Mouse (Mus musculus): Measurements from ENCODE around the gene Tada2b. TPM values are rescaled to one million over a fixed set of nuclear protein-coding genes. Genes with fewer than 3 reads are reported as not detected.

Tada2b gene
- total and polyA plus RNA-seq, 3 experiments, result 9.6 to 24.9 TPM; not detected in 1

GRCm38 (mm10) chr5:36523219-36523703, 39.2 kb upstream of the Tada2b start (continued):
- TF ChIP-seq POLR2AphosphoS2 (IDR thresholded peaks at IDR 0.05; ENCODE audit: low read length), result no peak
- 0 out of 2 replicates have a peak, but pooled peaks have one; percentile 26 for TF ChIP-seq JUND (IDR thresholded peaks at IDR 0.05; ENCODE audit: low read depth, low read length)
- no peak for TF ChIP-seq CHD2 (IDR thresholded peaks at IDR 0.05; ENCODE audit: low read length)
- TF ChIP-seq CTCF (IDR thresholded peaks at IDR 0.05 in 2 of 3, conservative IDR thresholded peaks at IDR 0.05 in 1 of 3; ENCODE audit: control insufficient read depth in 1 of 3, insufficient read depth in 1 of 3, low read depth in 2 of 3, low read length in 3 of 3, poor library complexity in 1 of 3, severe bottlenecking in 1 of 3), result no peak
- 0 out of 2 replicates have a peak, but pooled peaks have one; percentile 45 for TF ChIP-seq RCOR1 (IDR thresholded peaks at IDR 0.05; ENCODE audit: low read depth, low read length)
- TF ChIP-seq SMC3 (IDR thresholded peaks at IDR 0.05; ENCODE audit: low read depth, low read length), result no peak
- no peak for TF ChIP-seq UBTF (IDR thresholded peaks at IDR 0.05; ENCODE audit: borderline replicate concordance, insufficient read depth, low read depth, low read length)
- no peak for TF ChIP-seq USF2 (IDR thresholded peaks at IDR 0.05; ENCODE audit: borderline replicate concordance in 1 of 2, insufficient read depth in 1 of 2, low read depth in 1 of 2, low read length in 2 of 2)
- peak; percentile 59 for TF ChIP-seq MAX (IDR thresholded peaks at IDR 0.05; ENCODE audit: low read length)
- no peak; the same call in 1 of the 2 replicates for TF ChIP-seq MYC (IDR thresholded peaks at IDR 0.05; ENCODE audit: low read depth, low read length)
- TF ChIP-seq ELF1 (IDR thresholded peaks at IDR 0.05; ENCODE audit: low read depth, low read length), result no peak
- peak; percentile 61; the same call in 1 of the 2 replicates for TF ChIP-seq GATA1 (IDR thresholded peaks at IDR 0.05; ENCODE audit: low read depth, low read length)
- TF ChIP-seq ZC3H11A (IDR thresholded peaks at IDR 0.05; ENCODE audit: low read depth, low read length), result no peak
- no peak for TF ChIP-seq NELFE (IDR thresholded peaks at IDR 0.05; ENCODE audit: low read depth, low read length)
- peak; percentile 14 to 58; a peak in 3 of 4 replicates for TF ChIP-seq EP300 (IDR thresholded peaks at IDR 0.05; ENCODE audit: low read depth in 1 of 2, low read length in 2 of 2)
- TF ChIP-seq KAT2A (conservative IDR thresholded peaks at IDR 0.05; ENCODE audit: low read depth, low read length), result no peak
- no peak for TF ChIP-seq MAFK (IDR thresholded peaks at IDR 0.05; ENCODE audit: borderline replicate concordance, low read depth, low read length)
- no peak; the same call in 1 of the 2 replicates for TF ChIP-seq HCFC1 (IDR thresholded peaks at IDR 0.05; ENCODE audit: low read depth, low read length)
- TF ChIP-seq TAL1 (IDR thresholded peaks at IDR 0.05; ENCODE audit: low read length), result peak; percentile 63
- no peak for TF ChIP-seq GABPA (IDR thresholded peaks at IDR 0.05; ENCODE audit: low read depth, low read length)
- TF ChIP-seq ZKSCAN1 (IDR thresholded peaks at IDR 0.05; ENCODE audit: low read depth, low read length), result no peak

DNA sequence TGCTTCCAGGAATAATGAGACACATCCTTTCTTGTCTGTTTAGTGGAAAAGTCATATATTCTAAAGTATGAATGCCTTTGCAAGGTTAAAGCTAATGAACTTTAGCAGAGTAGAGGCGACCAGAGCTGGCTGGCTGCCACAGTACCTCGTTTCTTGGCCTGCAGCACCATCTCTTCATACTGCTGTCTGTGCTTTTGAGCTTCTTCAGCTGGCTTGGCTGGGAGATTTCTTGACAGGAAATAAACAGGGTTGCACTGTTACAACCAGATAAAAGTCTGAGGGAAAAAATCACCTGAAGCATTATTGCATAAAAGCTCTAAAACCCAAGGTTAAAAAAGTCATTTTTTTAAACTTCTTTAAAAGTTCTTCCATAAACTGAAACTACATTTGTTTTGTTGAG, 38.7 kb upstream of the Tada2b start:
- H3K4me1 ChIP-seq (ENCODE audit: control insufficient read depth in 1 of 2, insufficient read depth in 2 of 2, low read length in 2 of 2), result peaks cover 12 to 23% of the 10 kb centered on the region in 2 experiments
- peak; percentile 85 for DNase-seq (ENCODE audit: low read depth, low spot score)
- H3K36me3 ChIP-seq (ENCODE audit: control insufficient read depth in 1 of 2, insufficient read depth in 2 of 2, low read length in 2 of 2), result peaks cover 3 to 21% of the 10 kb centered on the region in 2 experiments
- TF ChIP-seq RCOR1 (IDR thresholded peaks at IDR 0.05; ENCODE audit: low read depth, low read length), result peak; percentile 77
- TF ChIP-seq TBP (IDR thresholded peaks at IDR 0.05; ENCODE audit: low read depth, low read length), result 0 out of 2 replicates have a peak, but pooled peaks have one; percentile 29
- no peak for TF ChIP-seq ELF1 (IDR thresholded peaks at IDR 0.05; ENCODE audit: low read depth, low read length)
- peak; percentile 61; the same call in 1 of the 2 replicates for TF ChIP-seq BHLHE40 (IDR thresholded peaks at IDR 0.05; ENCODE audit: borderline replicate concordance, low read depth, low read length)
- TF ChIP-seq MYC (IDR thresholded peaks at IDR 0.05; ENCODE audit: low read depth, low read length), result 0 out of 2 replicates have a peak, but pooled peaks have one; percentile 15
- no peak for TF ChIP-seq JUND (IDR thresholded peaks at IDR 0.05; ENCODE audit: low read depth, low read length)
- TF ChIP-seq SIN3A (IDR thresholded peaks at IDR 0.05; ENCODE audit: low read length), result peak; percentile 91
- TF ChIP-seq EP300 (IDR thresholded peaks at IDR 0.05; ENCODE audit: low read depth in 1 of 2, low read length in 2 of 2), result peak; percentile 76 to 85
- peak; percentile 72 for TF ChIP-seq GATA1 (IDR thresholded peaks at IDR 0.05; ENCODE audit: low read depth, low read length)
- peak; percentile 98 for TF ChIP-seq ETS1 (IDR thresholded peaks at IDR 0.05; ENCODE audit: low read depth, low read length)
- no peak for TF ChIP-seq MYB (IDR thresholded peaks at IDR 0.05; ENCODE audit: low read depth, low read length)
- peak; percentile 36 for TF ChIP-seq MAX (IDR thresholded peaks at IDR 0.05; ENCODE audit: low read length)
- TF ChIP-seq E2F4 (IDR thresholded peaks at IDR 0.05; ENCODE audit: borderline replicate concordance, low read depth, low read length), result no peak
- peak; percentile 47 for TF ChIP-seq ZNF384 (IDR thresholded peaks at IDR 0.05; ENCODE audit: low read depth, low read length)
- peak; percentile 77; the same call in 1 of the 2 replicates for TF ChIP-seq MXI1 (IDR thresholded peaks at IDR 0.05; ENCODE audit: low read depth, low read length)
- peak; percentile 85 for TF ChIP-seq TCF12 (IDR thresholded peaks at IDR 0.05; ENCODE audit: low read depth, low read length)
- H3K9ac ChIP-seq (ENCODE audit: control insufficient read depth, low read depth, low read length, poor library complexity, severe bottlenecking), result no peak overlapping the region; the same call in 1 of the 2 replicates
- no peaks in the 10 kb centered on the region for H3K9me3 ChIP-seq (replicated peaks; ENCODE audit: insufficient read depth, low read length)
- no peaks in the 10 kb centered on the region for H3K27me3 ChIP-seq (ENCODE audit: control insufficient read depth in 1 of 2, insufficient read depth in 2 of 2, low read length in 2 of 2)
- no peaks in the 10 kb centered on the region for H3K79me2 ChIP-seq (ENCODE audit: control insufficient read depth, insufficient read depth, low read length, poor library complexity)
- H3K27ac ChIP-seq (ENCODE audit: control insufficient read depth, low read depth, low read length), result peak overlapping the region; percentile 81
- H3K4me3 ChIP-seq (ENCODE audit: control insufficient read depth in 1 of 2, insufficient read depth in 1 of 2, low read depth in 2 of 2, low read length in 2 of 2), result no peak overlapping the region

Measured in MEL (cell line).